Mouse (Mus musculus) liver, embryonic 18 days (tissue): ENCODE data around the gene Lpcat2. TPM values are rescaled to one million over a fixed set of nuclear protein-coding genes. Genes with fewer than 3 reads are reported as not detected.

Experiments
- polyA plus RNA-seq: library from polyadenylated mRNA; depleted of rRNA; stranded (reverse); fragments of >200 nt; gene quantifications from 2 replicates; pipeline ENCODE4 v1.2.3, GENCODE M21; 2012; rRNA removed

Gene Lpcat2
- polyA plus RNA-seq: 4.2 and 4.7 TPM in 2 replicates

DNA sequence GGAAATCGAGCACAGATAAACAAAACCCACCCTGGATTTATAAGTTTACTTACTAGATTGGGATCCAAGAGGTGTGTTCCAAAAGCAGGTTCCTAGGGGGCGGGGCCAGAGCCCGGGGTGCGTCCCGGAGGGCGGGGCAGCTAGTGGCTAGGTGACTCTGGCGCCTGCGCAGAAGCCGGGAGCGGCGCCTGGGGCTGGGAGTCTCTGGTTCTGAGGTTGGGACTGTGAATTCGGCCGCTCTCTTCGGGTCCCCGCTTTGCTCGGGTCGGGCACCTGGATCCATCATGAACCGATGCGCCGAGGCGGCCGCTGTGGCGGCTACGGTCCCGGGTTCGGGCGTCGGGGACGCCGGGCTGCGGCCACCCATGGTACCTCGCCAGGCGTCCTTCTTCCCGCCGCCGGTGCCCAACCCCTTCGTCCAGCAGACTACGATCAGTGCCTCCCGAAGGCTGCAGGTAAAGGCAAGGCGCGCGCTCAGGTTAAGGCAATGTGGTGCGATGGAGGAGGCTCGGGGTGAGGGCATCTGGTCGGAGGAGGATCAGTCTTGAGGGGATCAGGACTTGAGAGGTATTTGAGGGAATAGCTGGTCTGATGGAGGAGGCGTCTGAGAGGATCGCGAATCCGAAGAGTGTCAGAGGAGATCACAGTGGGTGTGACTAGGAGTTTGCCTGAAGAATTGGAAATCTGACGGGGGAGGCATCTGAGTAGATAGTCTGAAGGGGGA lies at the start of gene Lpcat2:
TSS of gene Lpcat2 (plus strand) at position 169 of the 724 bp plus-strand sequence.

GRCm38 (mm10) chr8:92827243-92828034 lies 27.7 kb upstream of the Lpcat2 start, which contains the start of gene Mmp2:
Gene Mmp2, plus strand, starts transcription at chr8:92827291.

GRCm38 (mm10) chr8:92901107-92901506 lies 46.0 kb downstream of the Lpcat2 start, which contains the start of gene Capns2:
Gene Capns2, plus strand, starts transcription at chr8:92901407.

GRCm38 (mm10) chr8:92959779-92960178 lies 104.6 kb downstream of the Lpcat2 start, which contains the start of gene Slc6a2:
Gene Slc6a2, plus strand, starts transcription at chr8:92960079.

Other genes starting within 250 kb of the Lpcat2 start
- gene Irx6, start 181.1 kb upstream of the Lpcat2 start, polyA plus RNA-seq: not detected in 2 replicates
- 6.2 and 8.0 TPM in 2 replicates for gene Mmp2, start 28.0 kb upstream of the Lpcat2 start, polyA plus RNA-seq
- gene Capns2, start 46.1 kb downstream of the Lpcat2 start, polyA plus RNA-seq: 0.10 and 0.14 TPM in 2 replicates
- under 0.01 TPM in 1 of 2 replicates, not detected in the other for gene Slc6a2, start 104.7 kb downstream of the Lpcat2 start, polyA plus RNA-seq
- gene Ces1a, start 192.9 kb downstream of the Lpcat2 start, polyA plus RNA-seq: not detected in 2 replicates
- gene Ces1b, start 224.7 kb downstream of the Lpcat2 start, polyA plus RNA-seq: 0.17 and 0.31 TPM in 2 replicates